Comparison of ENCODE assay signal across 27 mouse cellular contexts in genomic region chr11:16738691-16739090, GRCm38 (mm10). TPM values are rescaled to one million over a fixed set of nuclear protein-coding genes. Genes with fewer than 3 reads are reported as not detected.
"Had no signal": no experiment of that assay in that cellular context is flagged by ENCODE, and none has a peak within 500 bp of the region (broad histone marks: within the 10 kb centered on the region; RNA-seq: fewer than 3 reads in every experiment).

No protein-coding gene starts in this region.

- DNase-seq: gastrocnemius, adult 2 months; gastrocnemius, postnatal 10 days; gastrocnemius, postnatal 25 days; heart, adult 18-20 months; heart, postnatal 10 days; heart, postnatal 4 days; kidney, adult 11 months; kidney, adult 2 months; kidney, adult 9 months; kidney, postnatal 14 days; kidney, postnatal 36 days; layer of hippocampus, adult 9-11 months; layer of hippocampus, postnatal 36 days; left cerebral cortex, postnatal 4 days had no signal

- H3K4me1 ChIP-seq: heart, embryonic 10.5 days; heart, embryonic 12.5 days; kidney, embryonic 15.5 days; limb, embryonic 15.5 days had no signal

- H3K4me3 ChIP-seq: gastrocnemius, adult 2 months; heart, embryonic 10.5 days; heart, embryonic 12.5 days; hindbrain, embryonic 10.5 days; hindbrain, embryonic 12.5 days; kidney, embryonic 15.5 days; limb, embryonic 13.5 days; limb, embryonic 15.5 days had no signal

- H3K9me3 ChIP-seq: heart, embryonic 10.5 days; heart, embryonic 12.5 days; hindbrain, embryonic 10.5 days; hindbrain, embryonic 12.5 days; kidney, embryonic 15.5 days; limb, embryonic 13.5 days; limb, embryonic 15.5 days had no signal

- H3K27ac ChIP-seq: gastrocnemius, adult 2 months; heart, embryonic 10.5 days; hindbrain, embryonic 10.5 days; hindbrain, embryonic 12.5 days; hindbrain, embryonic 14.5 days; kidney, embryonic 15.5 days; kidney, postnatal 0 days; limb, embryonic 13.5 days; limb, embryonic 15.5 days had no signal

- H3K4me2 ChIP-seq: heart, embryonic 12.5 days; hindbrain, embryonic 12.5 days; hindbrain, embryonic 14.5 days; kidney, embryonic 15.5 days; limb, embryonic 13.5 days; limb, embryonic 15.5 days had no signal

- ATAC-seq: forebrain, embryonic 16.5 days; hindbrain, embryonic 16.5 days; inflammation-experienced regulatory T-cells, adult 6 months had no signal

- H3K9ac ChIP-seq: heart, embryonic 12.5 days; hindbrain, embryonic 12.5 days; hindbrain, embryonic 14.5 days; kidney, embryonic 15.5 days; limb, embryonic 13.5 days; limb, embryonic 15.5 days had no signal

- H3K27me3 ChIP-seq: heart, embryonic 12.5 days; hindbrain, embryonic 12.5 days; kidney, embryonic 15.5 days; limb, embryonic 13.5 days; limb, embryonic 15.5 days had no signal

- H3K36me3 ChIP-seq: heart, embryonic 10.5 days; heart, embryonic 12.5 days; hindbrain, embryonic 10.5 days; hindbrain, embryonic 12.5 days; kidney, embryonic 15.5 days; limb, embryonic 13.5 days; limb, embryonic 15.5 days had no signal

RNA-seq across cellular contexts. Expression of gene Egfr, which starts 13.3 kb away (rescaled TPM):
- total RNA-seq: granulocyte monocyte progenitor cell, adult 5-6 weeks had no signal
- polyA plus RNA-seq: inflammation-experienced regulatory T-cells, adult 6 months had no signal
